Mouse (Mus musculus) liver, postnatal 0 days (tissue): ENCODE data around the gene Pdcd1lg2. TPM values are rescaled to one million over a fixed set of nuclear protein-coding genes. Genes with fewer than 3 reads are reported as not detected.

Source experiments
- ATAC-seq: fragments of 200-750 bp; cut with Nextera tagmentation; 2 replicates; pipeline ENCODE4 v1.8.0; 2017; ENCODE audit warnings: mild to moderate bottlenecking, moderate library complexity
- DNase-seq: peaks from one replicate; pipeline ENCODE4 v3.0.0-alpha.2; 2016
- H3K27ac ChIP-seq: fragments of 300-500 bp; sonication (generic); 2 replicates; pipeline ENCODE4 v1.5.1; 2014; ENCODE audit warnings: antibody characterized with exemption, moderate library complexity, mild to moderate bottlenecking, low read depth
- H3K27me3 ChIP-seq: fragments of 300-500 bp; sonication (generic); 2 replicates; pipeline ENCODE4 v1.6.1; 2014; ENCODE audit warnings: low read length, control low read depth, mixed read lengths; ENCODE audit not compliant: insufficient read depth
- H3K36me3 ChIP-seq: fragments of 300-500 bp; sonication (generic); replicated peaks from 2 replicates; pipeline ENCODE4 v1.6.1; 2014; ENCODE audit warnings: mild to moderate bottlenecking, control low read depth, low read length, moderate library complexity, mixed read lengths; ENCODE audit not compliant: insufficient read depth
- H3K4me1 ChIP-seq: fragments of 300-500 bp; sonication (generic); 2 replicates; pipeline ENCODE4 v1.6.1; 2014; ENCODE audit warnings: antibody characterized with exemption, mild to moderate bottlenecking, control low read depth; ENCODE audit not compliant: insufficient read depth
- H3K4me2 ChIP-seq: fragments of 300-500 bp; sonication (generic); 2 replicates; pipeline ENCODE4 v1.6.1; 2014; ENCODE audit warnings: low read depth, mild to moderate bottlenecking, low read length, moderate library complexity, mixed read lengths
- H3K4me3 ChIP-seq: fragments of 300-500 bp; sonication (generic); 2 replicates; pipeline ENCODE4 v1.5.1; 2014; ENCODE audit warnings: low read depth, low read length
- H3K9ac ChIP-seq: fragments of 300-500 bp; sonication (generic); replicated peaks from 2 replicates; pipeline ENCODE4 v1.6.1; 2014; ENCODE audit warnings: mild to moderate bottlenecking, moderate library complexity
- H3K9me3 ChIP-seq: fragments of 300-500 bp; sonication (generic); 2 replicates; pipeline ENCODE4 v1.6.1; 2016; ENCODE audit warnings: mild to moderate bottlenecking, control low read depth, low read length, mixed read lengths
- CTCF ChIP-seq: sonication (generic); IDR thresholded peaks from 2 replicates; pipeline ENCODE4 v1.5.1; 2016; ENCODE audit warnings: antibody characterized with exemption, low read depth
- EP300 ChIP-seq: IDR thresholded peaks from 2 replicates; pipeline ENCODE4 v1.6.1; 2016; ENCODE audit warnings: antibody characterized with exemption, low read depth, mild to moderate bottlenecking
- WGBS: fragments of 180-500 bp; shearing (Covaris S2); extraction: QIAGEN DNeasy Blood & Tissue Kit; methylation state at CpG from one replicate; pipeline ENCODE4 v1.1.7; 2014; ENCODE audit not compliant: insufficient replicate concordance; 5-methylcytosine and 5-hydroxymethylcytosine counted together
- polyA plus RNA-seq: library from polyadenylated mRNA; unstranded; fragments of >200 nt; fragmentation: Nextera tagmentation; extraction: Ambion mirVana; gene quantifications from 2 replicates; pipeline ENCODE4 v1.2.1, GENCODE M21; 2015

Pdcd1lg2 gene
- polyA plus RNA-seq, 1 experiment from 2014 or later = not detected

GRCm38 (mm10) chr19:29418661-29419115 lies 8.0 kb downstream of the Pdcd1lg2 start:
- H3K9me3 ChIP-seq = no peaks in the 10 kb centered on the region
- DNase-seq (no peak), ATAC-seq (peak; percentile 33; the same call in 1 of the 2 replicates)
- 2% methylated on average over 9 of the region's 9 CpGs for WGBS
- TF ChIP-seq CTCF = no peak
- TF ChIP-seq EP300 = no peak
- no peak overlapping the region for H3K4me3 ChIP-seq
- H3K27me3 ChIP-seq = no peaks in the 10 kb centered on the region
- H3K4me2 ChIP-seq = peak overlapping the region; percentile 50
- peaks cover 24% of the 10 kb centered on the region for H3K4me1 ChIP-seq
- H3K36me3 ChIP-seq = no peaks in the 10 kb centered on the region
- H3K9ac ChIP-seq = no peak overlapping the region
- H3K27ac ChIP-seq = peak overlapping the region; percentile 76

GRCm38 (mm10) chr19:29419506-29419905 lies 8.8 kb downstream of the Pdcd1lg2 start:
- Histone ChIP-seq H3K27me3 (no peaks in the 10 kb centered on the region), H3K36me3 (no peaks in the 10 kb centered on the region), H3K4me3 (no peak overlapping the region), H3K9ac (no peak overlapping the region), H3K4me2 (no peak overlapping the region), H3K27ac (peak overlapping the region; percentile 76), H3K4me1 (peaks cover 24% of the 10 kb centered on the region), H3K9me3 (no peaks in the 10 kb centered on the region)
- no peak for TF ChIP-seq CTCF
- peak; percentile 7; the same call in 1 of the 2 replicates for TF ChIP-seq EP300
- 6% methylated on average over 3 of the region's 3 CpGs for WGBS
- DNase-seq = no peak
- ATAC-seq = peak; percentile 48

- Histone ChIP-seq H3K9me3 (no peaks in the 10 kb centered on the region), H3K4me2 (no peak overlapping the region), H3K27me3 (no peaks in the 10 kb centered on the region), H3K36me3 (no peaks in the 10 kb centered on the region), H3K4me1 (peaks cover 24% of the 10 kb centered on the region), H3K4me3 (no peak overlapping the region), H3K9ac (no peak overlapping the region), H3K27ac (peak overlapping the region; percentile 76; the same call in 1 of the 2 replicates)
- peak; percentile 82 for ATAC-seq
- DNase-seq = peak; percentile 46
- TF ChIP-seq CTCF (no peak), EP300 (peak; percentile 5; the same call in 1 of the 2 replicates)
Measured at GRCm38 (mm10) chr19:29419946-29420345, 9.2 kb downstream of the Pdcd1lg2 start.

- H3K36me3 ChIP-seq = no peaks in the 10 kb centered on the region
Measured at GRCm38 (mm10) chr19:29420397-29420796, 9.7 kb downstream of the Pdcd1lg2 start.

GRCm38 (mm10) chr19:29422013-29422645 lies 11.4 kb downstream of the Pdcd1lg2 start:
- 84% methylated on average over 16 of the region's 16 CpGs for WGBS
- H3K4me3 ChIP-seq = no peak overlapping the region
- TF ChIP-seq CTCF (no peak), EP300 (no peak)
- ATAC-seq = no peak
- H3K27ac ChIP-seq = no peak overlapping the region
- no peaks in the 10 kb centered on the region for H3K27me3 ChIP-seq
- no peak for DNase-seq
- H3K36me3 ChIP-seq = no peaks in the 10 kb centered on the region
- H3K4me2 ChIP-seq = no peak overlapping the region
- no peak overlapping the region for H3K9ac ChIP-seq
- H3K9me3 ChIP-seq = no peaks in the 10 kb centered on the region
- peaks cover 24% of the 10 kb centered on the region for H3K4me1 ChIP-seq

More at GRCm38 (mm10) chr19:29420397-29420796, 9.7 kb downstream of the Pdcd1lg2 start:
- no peaks in the 10 kb centered on the region for H3K27me3 ChIP-seq
- H3K4me2 ChIP-seq = no peak overlapping the region
- no peak overlapping the region for H3K4me3 ChIP-seq
- H3K4me1 ChIP-seq = peaks cover 24% of the 10 kb centered on the region
- no peak overlapping the region; the same call in 1 of the 2 replicates for H3K27ac ChIP-seq
- DNase-seq = no peak
- H3K9ac ChIP-seq = no peak overlapping the region
- no peak for TF ChIP-seq EP300
- TF ChIP-seq CTCF = no peak
- WGBS = 80% methylated on average over 8 of the region's 8 CpGs
- H3K9me3 ChIP-seq = no peaks in the 10 kb centered on the region
- no peak for ATAC-seq

- no peaks in the 10 kb centered on the region for H3K27me3 ChIP-seq
- no peak overlapping the region for H3K4me3 ChIP-seq
- H3K4me2 ChIP-seq = no peak overlapping the region
- TF ChIP-seq EP300 (no peak), CTCF (no peak)
- H3K27ac ChIP-seq = no peak overlapping the region
- peaks cover 20% of the 10 kb centered on the region for H3K4me1 ChIP-seq
- ATAC-seq (no peak), DNase-seq (no peak)
- no peak overlapping the region for H3K9ac ChIP-seq
- no peaks in the 10 kb centered on the region for H3K36me3 ChIP-seq
- H3K9me3 ChIP-seq = no peaks in the 10 kb centered on the region
- WGBS = 70% methylated on average over 7 of the region's 7 CpGs
Measured at GRCm38 (mm10) chr19:29422796-29423195, 12.1 kb downstream of the Pdcd1lg2 start.
